Mouse (Mus musculus): ENCODE measurements around the gene Copg2. TPM values are rescaled to one million over a fixed set of nuclear protein-coding genes. Genes with fewer than 3 reads are reported as not detected.
A peak's percentile ranks its signal among the peaks of the same experiment; 100 is the strongest.
"Not testable (repeated sequence)": the region's sequence is repeated elsewhere in the genome, so short reads cannot be mapped to it uniquely, and the experiment has no call there.

The Copg2 gene
- polyA plus RNA-seq, 1 experiment from 2014 or later = 25.8 TPM

- peaks cover 25% of the 10 kb centered on the region for H3K36me3 ChIP-seq
- H3K4me1 ChIP-seq = peaks cover 12% of the 10 kb centered on the region
- H3K4me3 ChIP-seq = no peak overlapping the region
- DNase-seq (ENCODE audit: low spot score) = no peak
- no peaks in the 10 kb centered on the region for H3K27me3 ChIP-seq (ENCODE audit: low read depth, poor library complexity, severe bottlenecking)
- no peaks in the 10 kb centered on the region for H3K9me3 ChIP-seq (replicated peaks)
- no peak overlapping the region for H3K27ac ChIP-seq
Measured at GRCm38 (mm10) chr6:30891761-30892160, 4.8 kb downstream of the Copg2 start.

GRCm38 (mm10) chr6:30884856-30885255, 11.7 kb downstream of the Copg2 start:
- no peaks in the 10 kb centered on the region for H3K9me3 ChIP-seq (replicated peaks)
- 85% methylated on average over 3 of the region's 3 CpGs for WGBS
- no peak overlapping the region for H3K27ac ChIP-seq
- peaks cover 65% of the 10 kb centered on the region for H3K36me3 ChIP-seq
- no peaks in the 10 kb centered on the region for H3K4me1 ChIP-seq
- no peaks in the 10 kb centered on the region for H3K27me3 ChIP-seq (ENCODE audit: low read depth, poor library complexity, severe bottlenecking)
- no peak overlapping the region for H3K4me3 ChIP-seq
- DNase-seq (ENCODE audit: low spot score) = no peak

GRCm38 (mm10) chr6:30883491-30883890, 13.1 kb downstream of the Copg2 start:
- H3K4me1 ChIP-seq = no peaks in the 10 kb centered on the region
- no peak for DNase-seq (ENCODE audit: low spot score)
- H3K36me3 ChIP-seq = peaks cover 62% of the 10 kb centered on the region
- H3K27me3 ChIP-seq (ENCODE audit: low read depth, poor library complexity, severe bottlenecking) = no peaks in the 10 kb centered on the region
- 94% methylated on average over 4 of the region's 4 CpGs for WGBS
- no peak overlapping the region for H3K27ac ChIP-seq
- no peak overlapping the region for H3K4me3 ChIP-seq
- no peaks in the 10 kb centered on the region for H3K9me3 ChIP-seq (replicated peaks)

DNA sequence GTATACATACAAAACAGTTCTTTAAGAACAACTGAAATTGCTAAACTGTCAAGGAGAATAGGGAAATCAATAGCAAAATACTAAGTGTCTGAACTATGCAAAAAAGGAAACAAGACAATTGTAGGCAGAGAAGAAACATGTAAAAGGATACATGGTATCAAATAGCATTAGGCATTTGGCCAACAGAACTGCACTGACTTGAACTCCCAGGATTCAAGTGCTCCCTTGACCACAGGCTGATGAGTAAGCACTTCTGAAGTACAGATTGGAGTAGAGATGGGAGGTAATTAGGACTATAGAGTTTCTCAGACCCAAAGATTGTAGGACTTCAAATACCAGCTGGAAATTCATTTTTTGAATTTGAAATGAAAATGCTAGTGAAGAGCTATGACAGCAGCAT, 19.9 kb downstream of the Copg2 start:
- H3K36me3 ChIP-seq = peaks cover 45% of the 10 kb centered on the region

DNA sequence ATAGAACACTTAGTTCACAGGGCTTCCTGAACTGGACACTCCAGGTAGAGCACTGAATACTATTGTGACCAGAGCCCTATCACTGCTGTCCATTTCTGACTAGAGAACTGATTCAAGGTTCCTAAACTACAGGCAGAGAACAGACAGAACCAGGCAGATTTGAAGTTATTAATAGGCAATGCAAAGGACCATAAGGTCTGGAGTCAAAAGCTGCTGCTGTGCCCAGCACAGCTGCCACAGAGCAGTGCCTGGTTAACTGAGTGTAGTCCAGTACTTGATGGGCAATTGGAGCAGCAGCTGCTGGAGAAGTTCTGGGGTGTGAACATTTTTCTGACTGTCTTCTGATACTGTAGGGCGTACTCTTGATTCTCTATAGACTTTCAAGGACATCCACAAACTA, 30.1 kb downstream of the Copg2 start:
- DNase-seq (ENCODE audit: low spot score) = no peak
- no peak overlapping the region for H3K4me3 ChIP-seq
- H3K36me3 ChIP-seq = peaks cover 3% of the 10 kb centered on the region
- 92% methylated on average over 1 of the region's 1 CpGs for WGBS
- no peaks in the 10 kb centered on the region for H3K27me3 ChIP-seq (ENCODE audit: low read depth, poor library complexity, severe bottlenecking)
- H3K9me3 ChIP-seq (replicated peaks) = no peaks in the 10 kb centered on the region
- H3K4me1 ChIP-seq = no peaks in the 10 kb centered on the region
- no peak overlapping the region for H3K27ac ChIP-seq

More for the DNA sequence above, 19.9 kb downstream of the Copg2 start:
- H3K27ac ChIP-seq = no peak overlapping the region
- no peak overlapping the region for H3K4me3 ChIP-seq
- no peaks in the 10 kb centered on the region for H3K4me1 ChIP-seq
- no peaks in the 10 kb centered on the region for H3K27me3 ChIP-seq (ENCODE audit: low read depth, poor library complexity, severe bottlenecking)
- no peak for DNase-seq (ENCODE audit: low spot score)
- H3K9me3 ChIP-seq (replicated peaks) = no peaks in the 10 kb centered on the region

GRCm38 (mm10) chr6:30865031-30865678, 31.4 kb downstream of the Copg2 start:
- DNase-seq (ENCODE audit: low spot score) = no peak
- Histone ChIP-seq H3K27ac (no peak overlapping the region), H3K9me3 (replicated peaks) (no peaks in the 10 kb centered on the region), H3K4me3 (no peak overlapping the region), H3K36me3 (peaks cover 8% of the 10 kb centered on the region), H3K27me3 (ENCODE audit: low read depth, poor library complexity, severe bottlenecking) (no peaks in the 10 kb centered on the region), H3K4me1 (no peaks in the 10 kb centered on the region)
- WGBS = 87% methylated on average over 3 of the region's 3 CpGs

GRCm38 (mm10) chr6:30855956-30856355, 40.6 kb downstream of the Copg2 start:
- Histone ChIP-seq H3K4me3 (no peak overlapping the region), H3K9me3 (replicated peaks) (no peaks in the 10 kb centered on the region), H3K36me3 (peaks cover 37% of the 10 kb centered on the region), H3K4me1 (no peaks in the 10 kb centered on the region), H3K27ac (no peak overlapping the region), H3K27me3 (ENCODE audit: low read depth, poor library complexity, severe bottlenecking) (no peaks in the 10 kb centered on the region)
- 97% methylated on average over 7 of the region's 7 CpGs for WGBS
- no peak for DNase-seq (ENCODE audit: low spot score)

- WGBS = 83% methylated on average over 2 of the region's 2 CpGs
Measured at GRCm38 (mm10) chr6:30855205-30855604, 41.4 kb downstream of the Copg2 start.

GRCm38 (mm10) chr6:30849818-30850217, 46.8 kb downstream of the Copg2 start:
- no peak for DNase-seq (ENCODE audit: low spot score)
- Histone ChIP-seq H3K27ac (no peak overlapping the region), H3K27me3 (ENCODE audit: low read depth, poor library complexity, severe bottlenecking) (no peaks in the 10 kb centered on the region), H3K4me3 (no peak overlapping the region), H3K4me1 (no peaks in the 10 kb centered on the region), H3K9me3 (replicated peaks) (no peaks in the 10 kb centered on the region), H3K36me3 (peaks cover 15% of the 10 kb centered on the region)
- 86% methylated on average over 2 of the region's 2 CpGs for WGBS

More at GRCm38 (mm10) chr6:30855205-30855604, 41.4 kb downstream of the Copg2 start:
- no peak for DNase-seq (ENCODE audit: low spot score)
- H3K27ac ChIP-seq = no peak overlapping the region
- no peaks in the 10 kb centered on the region for H3K27me3 ChIP-seq (ENCODE audit: low read depth, poor library complexity, severe bottlenecking)
- peaks cover 35% of the 10 kb centered on the region for H3K36me3 ChIP-seq
- no peak overlapping the region for H3K4me3 ChIP-seq
- no peaks in the 10 kb centered on the region for H3K9me3 ChIP-seq (replicated peaks)
- no peaks in the 10 kb centered on the region for H3K4me1 ChIP-seq

DNA sequence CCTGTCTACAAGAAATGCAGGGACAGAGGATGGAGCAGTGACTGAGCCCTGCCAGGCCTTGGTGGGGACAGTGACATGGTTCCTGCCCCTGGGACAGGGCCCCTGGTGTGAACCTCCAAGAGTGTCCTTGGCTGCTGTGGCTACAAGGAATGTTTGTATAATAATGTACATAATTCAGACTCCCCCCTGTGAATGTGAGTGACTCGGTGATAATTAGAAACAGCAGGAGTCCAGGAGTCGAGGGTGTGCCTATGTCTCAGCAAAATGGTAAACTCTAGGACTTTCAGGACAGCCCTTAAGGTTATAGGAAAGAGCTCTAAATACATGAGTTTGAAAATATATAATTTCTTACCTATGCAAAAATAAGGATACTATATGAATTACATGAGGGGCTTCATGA, 64.4 kb downstream of the Copg2 start:
- no peaks in the 10 kb centered on the region for H3K9me3 ChIP-seq (replicated peaks)
- no peak for DNase-seq (ENCODE audit: low spot score)
- H3K4me3 ChIP-seq = no peak overlapping the region
- 34% methylated on average over 2 of the region's 2 CpGs for WGBS
- peak overlapping the region; percentile 42; the same call in 1 of the 2 replicates for H3K27ac ChIP-seq
- no peaks in the 10 kb centered on the region for H3K27me3 ChIP-seq (ENCODE audit: low read depth, poor library complexity, severe bottlenecking)
- peaks cover 8% of the 10 kb centered on the region for H3K4me1 ChIP-seq
- H3K36me3 ChIP-seq = peaks cover 11% of the 10 kb centered on the region; the same call in 1 of the 2 replicates

GRCm38 (mm10) chr6:30813626-30814025, 83.0 kb downstream of the Copg2 start:
- DNase-seq (ENCODE audit: low spot score) = no peak
- Histone ChIP-seq H3K36me3 (peaks cover 6% of the 10 kb centered on the region; the same call in 1 of the 2 replicates), H3K27me3 (ENCODE audit: low read depth, poor library complexity, severe bottlenecking) (no peaks in the 10 kb centered on the region), H3K27ac (no peak overlapping the region), H3K4me1 (peaks cover 4% of the 10 kb centered on the region; the same call in 1 of the 2 replicates), H3K4me3 (no peak overlapping the region), H3K9me3 (replicated peaks) (no peaks in the 10 kb centered on the region)

DNA sequence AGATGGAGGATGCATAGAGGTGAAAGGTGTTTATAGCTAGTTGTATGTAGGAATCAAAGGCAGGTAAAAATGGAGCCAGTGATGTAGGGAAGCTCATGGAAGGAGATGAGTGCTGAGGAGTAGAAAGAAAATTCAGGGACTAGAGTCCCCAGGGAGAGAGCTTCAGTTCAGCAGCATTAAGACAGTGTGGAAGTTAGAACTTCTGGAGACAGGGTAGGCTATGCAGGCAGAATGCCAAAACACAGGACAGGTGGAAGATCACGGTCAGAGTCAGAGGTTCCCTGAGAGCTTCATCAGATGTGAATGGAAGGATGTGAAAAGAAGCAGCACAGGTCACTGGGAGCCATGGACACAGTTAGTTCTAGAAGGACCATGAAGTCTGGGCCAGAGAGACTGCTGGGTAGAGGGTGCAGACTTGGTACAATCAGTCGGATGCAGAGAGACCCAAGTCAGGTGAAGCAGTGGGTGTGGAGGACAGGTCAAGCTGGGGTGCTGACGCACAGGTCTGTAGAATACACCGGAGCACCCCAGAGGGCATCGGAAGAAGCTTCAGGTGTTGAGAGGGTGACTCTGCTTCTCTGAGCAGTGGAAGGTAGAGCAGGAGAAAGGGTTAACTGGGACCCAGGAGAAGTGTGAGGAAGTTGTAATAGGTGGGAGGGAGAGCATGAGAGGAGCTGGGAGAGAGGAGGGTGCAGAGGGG, 91.4 kb downstream of the Copg2 start:
- no peak overlapping the region for H3K4me3 ChIP-seq
- no peak for DNase-seq (ENCODE audit: low spot score)
- peaks cover 30% of the 10 kb centered on the region for H3K36me3 ChIP-seq
- WGBS = 93% methylated on average over 5 of the region's 5 CpGs
- H3K27me3 ChIP-seq (ENCODE audit: low read depth, poor library complexity, severe bottlenecking) = no peaks in the 10 kb centered on the region
- peaks cover 3% of the 10 kb centered on the region; the same call in 1 of the 2 replicates for H3K4me1 ChIP-seq
- H3K27ac ChIP-seq = 0 out of 2 replicates have a peak overlapping the region, but pooled peaks have one; percentile 0
- no peaks in the 10 kb centered on the region for H3K9me3 ChIP-seq (replicated peaks)

DNA sequence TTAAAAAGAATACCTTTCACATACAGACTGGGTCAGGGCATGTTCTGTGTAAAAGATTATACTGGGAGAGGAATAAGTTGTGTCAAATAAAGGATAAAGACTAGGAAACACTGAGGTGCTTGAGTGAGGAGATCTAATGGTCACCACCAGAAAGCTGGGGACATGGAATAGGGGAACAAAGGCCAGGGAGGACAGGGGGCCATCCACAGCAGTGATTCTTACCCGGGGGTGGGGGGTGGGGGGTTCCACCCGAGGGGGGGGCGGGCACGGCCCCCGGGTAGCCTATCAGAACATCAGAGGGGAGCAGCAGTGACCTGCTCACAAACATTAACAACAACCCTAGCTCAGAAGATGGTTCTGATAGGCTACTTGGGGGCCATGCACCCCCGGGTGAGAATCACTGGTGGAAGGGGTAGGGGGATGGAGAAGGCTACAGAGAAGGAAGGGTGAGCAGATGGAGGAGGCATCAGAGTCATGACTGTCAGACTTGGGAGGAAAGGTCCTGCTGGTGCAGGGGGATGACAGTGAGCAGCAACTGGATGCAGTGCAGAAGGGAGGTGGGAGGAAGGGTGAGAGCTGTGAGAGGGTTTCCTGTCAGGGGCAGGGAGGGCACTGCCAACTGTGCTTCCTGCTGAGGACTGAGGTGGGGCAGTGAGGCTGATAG, 92.1 kb downstream of the Copg2 start:
- H3K27me3 ChIP-seq (ENCODE audit: low read depth, poor library complexity, severe bottlenecking); H3K4me1 ChIP-seq; H3K4me3 ChIP-seq; H3K9me3 ChIP-seq (replicated peaks): not testable (repeated sequence)
- DNase-seq (ENCODE audit: low spot score) = peak; percentile 54
- H3K27ac ChIP-seq = 0 out of 2 replicates have a peak overlapping the region, but pooled peaks have one; percentile 0
- 80% methylated on average over 6 of the region's 6 CpGs for WGBS
- H3K36me3 ChIP-seq = peaks cover 27% of the 10 kb centered on the region
